ENCODE assay signal across 24 mouse cellular contexts in the genomic region with DNA sequence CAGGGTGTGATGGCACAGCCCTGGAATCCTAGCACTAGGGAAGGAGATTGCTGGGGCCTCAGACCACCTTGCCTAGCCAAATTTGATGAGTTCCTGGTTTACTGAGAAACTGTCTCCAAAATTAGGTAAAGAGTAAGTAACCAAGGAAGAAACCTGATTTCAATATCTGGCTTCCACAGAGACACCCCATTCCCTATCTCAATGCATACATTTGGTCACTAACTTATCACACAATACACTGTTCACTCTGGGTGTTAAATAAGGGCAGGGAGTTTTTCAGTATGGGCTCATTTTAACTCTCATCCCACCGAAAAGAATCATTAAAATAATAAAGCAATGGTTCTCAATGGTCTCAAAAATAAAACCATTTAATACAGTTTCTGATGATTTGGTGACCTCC. TPM values are rescaled to one million over a fixed set of nuclear protein-coding genes. Genes with fewer than 3 reads are reported as not detected.
DNase-seq lines count a peak whose midpoint lies in the region; TF ChIP-seq lines count a peak whose summit lies in the region.
"Had no signal": no experiment of that assay in that cellular context is flagged by ENCODE, and none has a peak within 500 bp of the region (broad histone marks: within the 10 kb centered on the region; RNA-seq: fewer than 3 reads in every experiment).

No protein-coding gene starts in this region.

- DNase-seq in MEL (ENCODE audit: low read depth, low spot score): peak; percentile 4
- no peak for DNase-seq in cerebellum, adult 18-20 months
- DNase-seq: adrenal gland, adult 2 months; adrenal gland, adult 8-10 months; adrenal gland, postnatal 10 days; adrenal gland, postnatal 14 days; adrenal gland, postnatal 25 days; adrenal gland, postnatal 36 days; B cell, adult 2 months; cerebellum, adult 11 months; cerebellum, adult 11-12 months; cerebellum, adult 2 months; cerebellum, adult 8-10 months; cerebellum, adult 9-10 months had no signal

- peak in 1 of 2 experiments; percentile 62; a peak in 1 of 4 replicates for TF ChIP-seq EP300 in MEL (IDR thresholded peaks at IDR 0.05; ENCODE audit: low read depth in 1 of 2, low read length in 2 of 2)

- no peaks in the 10 kb centered on the region for H3K79me2 ChIP-seq in MEL (ENCODE audit: control insufficient read depth, insufficient read depth, low read length, poor library complexity)

- H3K27ac ChIP-seq in MEL (ENCODE audit: control insufficient read depth, low read depth, low read length): no peak overlapping the region

- no peak overlapping the region for H3K4me3 ChIP-seq in MEL (ENCODE audit: control insufficient read depth in 1 of 2, insufficient read depth in 1 of 2, low read depth in 2 of 2, low read length in 2 of 2)

- no peaks in the 10 kb centered on the region for H3K27me3 ChIP-seq in MEL (ENCODE audit: control insufficient read depth in 1 of 2, insufficient read depth in 2 of 2, low read length in 2 of 2)
- H3K27me3 ChIP-seq: Patski had no signal

- H3K4me1 ChIP-seq in MEL (ENCODE audit: control insufficient read depth in 1 of 2, insufficient read depth in 2 of 2, low read length in 2 of 2): no peaks in the 10 kb centered on the region; a peak in 1 of 4 replicates

- TF ChIP-seq CTCF in MEL (IDR thresholded peaks at IDR 0.05 in 2 of 3, conservative IDR thresholded peaks at IDR 0.05 in 1 of 3; ENCODE audit: control insufficient read depth in 1 of 3, insufficient read depth in 1 of 3, low read depth in 2 of 3, low read length in 3 of 3, poor library complexity in 1 of 3, severe bottlenecking in 1 of 3): no peak

- no peak overlapping the region for H3K9ac ChIP-seq in MEL (ENCODE audit: control insufficient read depth, low read depth, low read length, poor library complexity, severe bottlenecking)

- H3K9me3 ChIP-seq in MEL (replicated peaks; ENCODE audit: insufficient read depth, low read length): no peaks in the 10 kb centered on the region
- H3K9me3 ChIP-seq: G1E had no signal

- TF ChIP-seq POLR2A in MEL (IDR thresholded peaks at IDR 0.05; ENCODE audit: control insufficient read depth in 1 of 2, insufficient read depth in 1 of 2, low read depth in 1 of 2, low read length in 2 of 2, poor library complexity in 1 of 2): no peak

- no peaks in the 10 kb centered on the region for H3K36me3 ChIP-seq in MEL (ENCODE audit: control insufficient read depth in 1 of 2, insufficient read depth in 2 of 2, low read length in 2 of 2)
- H3K36me3 ChIP-seq: G1E had no signal

- no peak for TF ChIP-seq RAD21 in MEL (IDR thresholded peaks at IDR 0.05; ENCODE audit: low read depth, low read length)

TF ChIP-seq in MEL, 35 proteins besides CTCF, POLR2A, EP300 and RAD21:
- TF ChIP-seq POLR2AphosphoS2 (IDR thresholded peaks at IDR 0.05; ENCODE audit: low read length) (no peak), TCF12 (IDR thresholded peaks at IDR 0.05; ENCODE audit: low read depth, low read length) (peak; percentile 69; the same call in 1 of the 2 replicates), RCOR1 (IDR thresholded peaks at IDR 0.05; ENCODE audit: low read depth, low read length) (peak; percentile 44; the same call in 1 of the 2 replicates), ETS1 (IDR thresholded peaks at IDR 0.05; ENCODE audit: low read depth, low read length) (no peak), MAX (IDR thresholded peaks at IDR 0.05; ENCODE audit: low read length) (no peak), E2F4 (IDR thresholded peaks at IDR 0.05; ENCODE audit: borderline replicate concordance, low read depth, low read length) (no peak), GATA1 (IDR thresholded peaks at IDR 0.05; ENCODE audit: low read depth, low read length) (peak; percentile 34; the same call in 1 of the 2 replicates), HCFC1 (IDR thresholded peaks at IDR 0.05; ENCODE audit: low read depth, low read length) (no peak), UBTF (IDR thresholded peaks at IDR 0.05; ENCODE audit: borderline replicate concordance, insufficient read depth, low read depth, low read length) (no peak)

RNA-seq across cellular contexts. Expression of a gene that starts 5.1 kb away (rescaled TPM):
- 0.04 TPM in 1 of 2 replicates, not detected in the other for total RNA-seq in MEL (2012; rRNA removed)
- polyA plus RNA-seq in MEL (2012; ENCODE audit: insufficient read depth in 1 of 2, insufficient read length in 2 of 2, low read depth in 1 of 2, low replicate concordance in 2 of 2, missing spikeins in 1 of 2): not detected
- total RNA-seq: adrenal gland, postnatal 14 days; CH12.LX had no signal
- polyA plus RNA-seq: activated CD4-positive, CD25-positive, alpha-beta regulatory T cell, adult 4 months; adrenal gland, adult 2 months; brain, embryonic 14.5 days; C2C12; CD4-positive, CD25-positive, alpha-beta regulatory T cell, adult 4 months; G1E; Patski had no signal

RNA-seq across cellular contexts. Expression of a gene that starts 50.6 kb away (rescaled TPM):
- total RNA-seq in MEL (2012; rRNA removed): not detected in 2 replicates
- polyA plus RNA-seq in MEL (2012; ENCODE audit: insufficient read depth in 1 of 2, insufficient read length in 2 of 2, low read depth in 1 of 2, low replicate concordance in 2 of 2, missing spikeins in 1 of 2): not detected
- total RNA-seq: adrenal gland, adult 18-20 months; adrenal gland, adult 2 months; adrenal gland, adult 8-10 months; adrenal gland, postnatal 10 days; adrenal gland, postnatal 14 days; adrenal gland, postnatal 25 days; adrenal gland, postnatal 36 days; adrenal gland, postnatal 4 days; CH12.LX; ES-E14 had no signal
- polyA plus RNA-seq: activated CD4-positive, CD25-positive, alpha-beta regulatory T cell, adult 4 months; adrenal gland, adult 2 months; brain, embryonic 14.5 days; C2C12; cerebellum, adult 2 months; G1E; Patski had no signal

RNA-seq across cellular contexts. Expression of a gene that starts 58.7 kb away (rescaled TPM):
- total RNA-seq in MEL (2012; rRNA removed): not detected in 2 replicates
- polyA plus RNA-seq in MEL (2012; ENCODE audit: insufficient read depth in 1 of 2, insufficient read length in 2 of 2, low read depth in 1 of 2, low replicate concordance in 2 of 2, missing spikeins in 1 of 2): under 1 TPM in 1 of 2 experiments, not detected in 1; 0.21 TPM
- total RNA-seq: adrenal gland, adult 18-20 months; adrenal gland, adult 2 months; adrenal gland, postnatal 10 days; adrenal gland, postnatal 14 days; adrenal gland, postnatal 25 days; adrenal gland, postnatal 36 days; adrenal gland, postnatal 4 days; CH12.LX; ES-E14 had no signal
- polyA plus RNA-seq: activated CD4-positive, CD25-positive, alpha-beta regulatory T cell, adult 4 months; adrenal gland, adult 2 months; CD4-positive, CD25-positive, alpha-beta regulatory T cell, adult 4 months; Patski had no signal
